ENCODE assay signal across 21 mouse cellular contexts in genomic region chr5:91713020-91713419, GRCm38 (mm10).
"Had no signal": no experiment of that assay in that cellular context is flagged by ENCODE, and none has a peak within 500 bp of the region (broad histone marks: within the 10 kb centered on the region; RNA-seq: fewer than 3 reads in every experiment).

No protein-coding gene starts in this region.

- H3K27ac ChIP-seq: kidney, embryonic 15.5 days; limb, embryonic 10.5 days; limb, embryonic 13.5 days; liver, embryonic 12.5 days; liver, embryonic 15.5 days; lung, embryonic 15.5 days; midbrain, embryonic 10.5 days; midbrain, embryonic 13.5 days had no signal

- H3K4me3 ChIP-seq: kidney, embryonic 15.5 days; limb, embryonic 10.5 days; limb, embryonic 13.5 days; liver, embryonic 12.5 days; liver, embryonic 15.5 days; lung, embryonic 15.5 days; megakaryocyte, embryonic 14.5 days; midbrain, embryonic 10.5 days; midbrain, embryonic 13.5 days had no signal

- H3K27me3 ChIP-seq: kidney, embryonic 15.5 days; limb, embryonic 13.5 days; liver, embryonic 12.5 days; liver, embryonic 15.5 days; lung, embryonic 15.5 days; megakaryocyte, embryonic 14.5 days had no signal

- H3K9me3 ChIP-seq: kidney, embryonic 15.5 days; limb, embryonic 10.5 days; limb, embryonic 13.5 days; liver, embryonic 12.5 days; liver, embryonic 15.5 days; lung, embryonic 15.5 days; megakaryocyte, embryonic 14.5 days; midbrain, embryonic 10.5 days; midbrain, embryonic 13.5 days had no signal

- H3K36me3 ChIP-seq: kidney, embryonic 15.5 days; limb, embryonic 10.5 days; limb, embryonic 13.5 days; liver, embryonic 12.5 days; liver, embryonic 15.5 days; lung, embryonic 15.5 days; midbrain, embryonic 10.5 days; midbrain, embryonic 13.5 days had no signal

- H3K4me1 ChIP-seq: kidney, embryonic 15.5 days; liver, embryonic 15.5 days; lung, embryonic 15.5 days had no signal

- H3K4me2 ChIP-seq: kidney, embryonic 15.5 days; limb, embryonic 13.5 days; liver, embryonic 12.5 days; liver, embryonic 15.5 days; lung, embryonic 15.5 days; midbrain, embryonic 13.5 days had no signal

- ATAC-seq: liver, embryonic 12.5 days; midbrain, embryonic 13.5 days had no signal

- H3K9ac ChIP-seq: kidney, embryonic 15.5 days; limb, embryonic 13.5 days; liver, embryonic 12.5 days; liver, embryonic 15.5 days; lung, embryonic 15.5 days; midbrain, embryonic 13.5 days had no signal

- DNase-seq: kidney, adult 11 months; kidney, adult 8-10 months; kidney, postnatal 36 days; liver; lung, adult 18-20 months; lung, postnatal 10 days; lung, postnatal 36 days; right cerebral cortex, adult 18-20 months; right cerebral cortex, postnatal 14 days; spleen, adult 18-20 months; thymus, adult 18-20 months; thymus, postnatal 36 days had no signal
